Mouse (Mus musculus) liver, embryonic 11.5 days (tissue): ENCODE results near the gene Rapgef5. TPM values are rescaled to one million over a fixed set of nuclear protein-coding genes. Genes with fewer than 3 reads are reported as not detected.
A peak's percentile ranks its signal among the peaks of the same experiment; 100 is the strongest.

Source experiments
- ATAC-seq: fragments of 200-750 bp; cut with Nextera tagmentation; replicated peaks from 2 replicates; pipeline ENCODE4 v1.8.0; 2017; ENCODE audit warnings: moderate number of reproducible peaks, mild to moderate bottlenecking, moderate TSS enrichment, moderate library complexity; ENCODE audit not compliant: low FRiP score
- DNase-seq: peaks from one replicate; pipeline ENCODE4 v3.0.0-alpha.2; 2017; ENCODE audit warnings: low spot score
- H3K27ac ChIP-seq: fragments of 300-500 bp; sonication (generic); 2 replicates; pipeline ENCODE4 v1.5.1; 2014; ENCODE audit warnings: mild to moderate bottlenecking, low read depth, low read length, control low read depth
- H3K27me3 ChIP-seq: fragments of 300-500 bp; sonication (generic); replicated peaks from 2 replicates; pipeline ENCODE4 v1.6.1; 2014; ENCODE audit warnings: low read length, mixed read lengths; ENCODE audit not compliant: control insufficient read depth, insufficient read depth
- H3K36me3 ChIP-seq: fragments of 300-500 bp; sonication (generic); 2 replicates; pipeline ENCODE4 v1.6.1; 2014; ENCODE audit warnings: mild to moderate bottlenecking, low read length, moderate library complexity, mixed read lengths; ENCODE audit not compliant: control insufficient read depth, insufficient read depth
- H3K4me1 ChIP-seq: fragments of 300-500 bp; sonication (generic); replicated peaks from 2 replicates; pipeline ENCODE4 v1.6.1; 2014; ENCODE audit warnings: low read length, mixed read lengths; ENCODE audit not compliant: control insufficient read depth, insufficient read depth
- H3K4me2 ChIP-seq: fragments of 300-500 bp; sonication (generic); 2 replicates; pipeline ENCODE4 v1.6.1; 2014; ENCODE audit warnings: mild to moderate bottlenecking, control low read depth, moderate library complexity
- H3K4me3 ChIP-seq: fragments of 300-500 bp; sonication (generic); 2 replicates; pipeline ENCODE4 v1.5.1; 2014; ENCODE audit warnings: low read depth, low read length, control low read depth
- H3K9ac ChIP-seq: fragments of 300-500 bp; sonication (generic); 2 replicates; pipeline ENCODE4 v1.6.1; 2014; ENCODE audit warnings: low read depth, low read length, control low read depth
- H3K9me3 ChIP-seq: fragments of 300-500 bp; sonication (generic); 2 replicates; pipeline ENCODE4 v1.6.1; 2016; ENCODE audit warnings: low read length, inconsistent platforms, mixed read lengths; ENCODE audit not compliant: control insufficient read depth
- WGBS: fragments of 180-500 bp; shearing (Covaris S2); extraction: QIAGEN DNeasy Blood & Tissue Kit; methylation state at CpG from one replicate; pipeline ENCODE4 v1.1.7; 2014; 5-methylcytosine and 5-hydroxymethylcytosine counted together
- polyA plus RNA-seq: library from polyadenylated mRNA; unstranded; fragments of >200 nt; fragmentation: Nextera tagmentation; extraction: Ambion mirVana; gene quantifications from 2 replicates; pipeline ENCODE4 v1.2.1, GENCODE M21; 2014

Gene Rapgef5
- polyA plus RNA-seq, 1 experiment from 2014 or later, result 2.6 TPM

DNA sequence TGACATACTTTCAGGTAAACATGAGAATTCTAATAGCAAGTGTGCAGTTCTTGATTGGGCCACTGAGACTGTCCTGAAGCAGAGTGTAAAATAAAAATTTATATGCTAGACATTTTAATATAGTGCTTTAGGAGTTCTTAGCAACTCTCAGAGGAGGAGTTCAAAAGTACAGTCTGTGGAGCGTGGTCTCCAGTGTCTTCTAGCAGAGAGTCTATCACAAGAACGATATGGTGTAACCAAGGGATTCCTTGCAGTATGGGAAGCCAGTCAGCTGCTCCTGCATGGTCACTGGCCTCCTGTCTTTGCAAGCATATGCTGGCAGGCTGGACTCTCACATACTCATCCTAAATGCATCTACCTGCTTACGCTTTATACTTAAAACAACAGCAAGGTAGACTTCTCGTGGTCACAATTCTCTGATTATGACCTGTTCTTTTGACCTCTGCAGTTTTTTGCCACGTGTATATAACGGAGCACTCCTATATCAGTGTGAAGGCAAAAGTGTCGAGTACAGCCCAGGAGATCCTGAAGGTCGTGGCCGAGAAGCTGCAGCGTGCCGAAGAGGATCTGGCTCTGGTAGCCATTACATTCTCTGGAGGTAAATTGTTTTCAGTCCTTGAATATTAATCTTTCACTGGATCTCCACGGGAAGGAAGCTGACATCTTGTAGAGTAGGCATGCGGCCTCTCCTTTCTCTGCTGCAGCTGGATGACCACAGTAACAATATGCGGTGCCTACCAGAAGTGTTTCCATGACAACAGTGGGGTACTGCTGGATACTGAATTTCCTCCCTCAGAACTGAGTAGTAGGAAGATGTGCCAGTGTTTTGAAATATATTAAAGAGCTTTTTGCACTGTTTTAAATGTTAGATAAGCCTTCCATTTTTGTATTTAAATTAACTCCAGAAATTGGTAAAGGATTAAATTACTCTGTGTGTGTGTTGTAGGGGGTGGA, 204.8 kb downstream of the Rapgef5 start:
- H3K4me1 ChIP-seq, result peaks cover 4% of the 10 kb centered on the region; the same call in 1 of the 2 replicates
- 73% methylated on average over 14 of the region's 14 CpGs for WGBS
- ATAC-seq, result peak; percentile 42; the same call in 1 of the 2 replicates
- H3K9me3 ChIP-seq, result no peaks in the 10 kb centered on the region
- H3K27me3 ChIP-seq, result no peaks in the 10 kb centered on the region
- H3K27ac ChIP-seq, result no peak overlapping the region
- no peak overlapping the region for H3K4me2 ChIP-seq
- no peak for DNase-seq
- H3K9ac ChIP-seq, result no peak overlapping the region
- H3K4me3 ChIP-seq, result no peak overlapping the region
- 0 out of 2 replicates have a peak, but pooled peaks cover 3% of the 10 kb centered on the region for H3K36me3 ChIP-seq

DNA sequence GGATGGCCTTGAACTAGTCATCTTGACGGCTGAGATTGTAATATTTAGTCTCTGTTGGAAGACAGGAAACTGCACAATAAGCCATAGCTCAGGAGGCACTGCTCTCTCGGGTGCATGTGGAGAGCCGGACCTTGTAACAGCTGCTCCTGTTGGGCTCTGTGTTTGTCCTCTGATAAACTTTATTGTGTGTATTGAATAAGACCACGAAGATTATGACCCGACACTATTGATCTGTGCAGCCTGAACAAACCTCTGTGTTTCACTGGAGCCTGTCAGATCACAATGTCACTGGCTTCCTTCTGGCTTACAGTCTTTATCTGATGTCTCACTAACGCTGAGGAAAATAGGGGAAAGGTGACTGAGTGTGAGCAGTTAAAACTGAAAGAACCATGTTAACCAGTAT, 205.5 kb downstream of the Rapgef5 start:
- H3K27me3 ChIP-seq, result no peaks in the 10 kb centered on the region
- DNase-seq (no peak), ATAC-seq (no peak; the same call in 1 of the 2 replicates)
- H3K4me3 ChIP-seq, result no peak overlapping the region
- H3K4me1 ChIP-seq, result peaks cover 4% of the 10 kb centered on the region; the same call in 1 of the 2 replicates
- H3K9ac ChIP-seq, result no peak overlapping the region
- WGBS, result 47% methylated on average over 6 of the region's 6 CpGs
- no peak overlapping the region for H3K4me2 ChIP-seq
- no peaks in the 10 kb centered on the region for H3K9me3 ChIP-seq
- H3K27ac ChIP-seq, result no peak overlapping the region
- 0 out of 2 replicates have a peak, but pooled peaks cover 3% of the 10 kb centered on the region for H3K36me3 ChIP-seq

DNA sequence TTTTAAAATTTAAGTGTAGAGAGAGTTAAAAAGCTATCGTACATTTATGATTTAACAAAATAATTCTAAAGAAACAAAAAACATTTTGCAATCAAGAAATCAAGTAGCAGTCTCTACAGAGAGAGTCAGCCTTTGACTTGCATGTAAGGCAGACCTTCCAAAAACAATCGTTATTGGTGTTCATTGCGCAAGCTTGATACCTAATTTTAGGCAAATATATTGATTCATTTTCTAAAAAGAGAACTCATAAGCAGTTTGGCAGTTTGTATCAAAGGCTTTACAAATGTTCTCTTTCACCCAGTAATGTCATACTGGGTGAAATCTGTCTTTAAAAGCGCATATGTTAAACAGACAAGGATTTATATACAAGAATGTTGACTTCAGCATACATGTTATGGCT, 208.7 kb downstream of the Rapgef5 start:
- 88% methylated on average over 4 of the region's 4 CpGs for WGBS
- ATAC-seq (no peak), DNase-seq (no peak)
- Histone ChIP-seq H3K4me1 (peaks cover 4% of the 10 kb centered on the region; the same call in 1 of the 2 replicates), H3K9me3 (no peaks in the 10 kb centered on the region), H3K4me2 (no peak overlapping the region), H3K9ac (no peak overlapping the region), H3K27me3 (no peaks in the 10 kb centered on the region), H3K36me3 (0 out of 2 replicates have a peak, but pooled peaks cover 3% of the 10 kb centered on the region), H3K27ac (no peak overlapping the region), H3K4me3 (no peak overlapping the region)

DNA sequence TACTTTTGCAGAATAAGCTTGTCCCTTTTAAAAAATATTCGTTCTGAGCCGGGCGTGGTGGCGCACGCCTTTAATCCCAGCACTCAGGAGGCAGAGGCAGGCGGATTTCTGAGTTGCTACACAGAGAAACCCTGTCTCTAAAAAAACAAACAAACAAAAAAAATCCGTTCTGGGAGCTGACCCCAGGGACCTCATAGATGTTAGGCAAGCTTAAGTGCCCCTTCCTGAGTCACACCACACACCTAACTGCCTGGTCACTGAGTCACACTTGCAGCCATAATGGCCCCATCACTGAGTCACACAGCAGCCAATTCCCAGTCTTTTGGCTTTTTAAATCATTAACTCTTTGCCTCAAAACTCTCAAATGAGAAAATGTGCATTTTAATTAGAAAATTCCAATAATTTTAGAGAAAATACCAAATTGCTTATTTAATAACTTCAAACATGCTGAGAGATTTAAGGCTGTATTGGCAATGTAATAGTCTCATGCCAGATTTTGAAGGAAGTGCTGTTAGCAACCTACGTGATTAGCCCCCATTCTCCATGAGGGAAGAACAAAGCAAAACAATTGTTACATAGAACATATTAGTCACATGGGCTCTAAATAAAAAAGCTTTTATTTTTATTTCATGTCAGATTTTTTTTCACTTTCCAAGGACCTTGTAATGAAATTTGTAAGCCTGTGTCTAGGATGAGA, 211.3 kb downstream of the Rapgef5 start:
- 0 out of 2 replicates have a peak, but pooled peaks cover 3% of the 10 kb centered on the region for H3K36me3 ChIP-seq
- no peaks in the 10 kb centered on the region for H3K4me1 ChIP-seq
- H3K9me3 ChIP-seq, result no peaks in the 10 kb centered on the region
- no peak overlapping the region for H3K27ac ChIP-seq
- H3K9ac ChIP-seq, result no peak overlapping the region
- no peak overlapping the region for H3K4me2 ChIP-seq
- ATAC-seq (no peak), DNase-seq (no peak)
- 83% methylated on average over 8 of the region's 8 CpGs for WGBS
- H3K27me3 ChIP-seq, result no peaks in the 10 kb centered on the region
- no peak overlapping the region for H3K4me3 ChIP-seq

DNA sequence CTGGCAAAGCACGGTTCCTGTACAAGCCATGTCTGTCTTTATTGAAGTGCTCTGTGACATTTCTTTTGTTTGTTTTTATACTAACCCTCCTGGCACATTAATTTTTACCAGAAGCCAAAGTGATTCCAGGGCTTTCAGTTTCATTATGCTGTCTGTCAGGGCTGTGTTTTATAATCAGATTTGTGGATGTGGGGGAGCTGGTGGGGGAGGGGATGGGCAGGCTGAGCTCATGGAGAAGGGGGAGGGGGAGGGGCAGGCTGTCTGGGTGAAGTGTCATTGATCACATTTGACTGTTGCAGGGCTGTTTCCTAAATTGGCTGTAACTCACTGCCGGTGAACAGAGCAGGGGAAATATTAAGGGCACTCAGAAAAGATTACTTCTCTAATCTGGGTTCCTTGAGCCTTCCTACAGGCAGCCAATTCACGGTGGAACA, 211.9 kb downstream of the Rapgef5 start:
- Histone ChIP-seq H3K4me1 (no peaks in the 10 kb centered on the region), H3K36me3 (0 out of 2 replicates have a peak, but pooled peaks cover 3% of the 10 kb centered on the region), H3K27ac (no peak overlapping the region), H3K4me2 (no peak overlapping the region), H3K9me3 (no peaks in the 10 kb centered on the region), H3K4me3 (no peak overlapping the region), H3K27me3 (no peaks in the 10 kb centered on the region), H3K9ac (no peak overlapping the region)
- ATAC-seq (no peak), DNase-seq (no peak)
- WGBS, result 33% methylated on average over 3 of the region's 3 CpGs

DNA sequence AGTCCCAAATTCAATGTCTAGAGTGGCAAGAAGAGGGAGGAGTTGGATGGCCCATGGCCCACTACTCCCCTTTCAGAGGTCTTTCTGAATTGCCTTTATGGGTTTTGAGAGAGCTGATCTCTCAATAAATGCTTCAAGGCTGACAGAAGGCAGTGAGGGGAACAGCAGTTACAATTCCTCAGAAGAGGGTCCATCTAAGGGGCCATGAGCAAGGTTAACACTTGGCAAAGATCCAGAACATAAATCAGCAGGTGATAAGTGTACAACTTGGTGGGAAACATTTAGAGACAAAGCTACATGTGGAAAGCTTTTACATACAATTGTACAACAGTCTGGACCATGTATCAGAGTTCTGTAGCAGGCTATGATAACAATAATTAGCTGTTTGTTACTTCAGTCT, 217.3 kb downstream of the Rapgef5 start:
- ATAC-seq, result no peak
- H3K27me3 ChIP-seq, result no peaks in the 10 kb centered on the region
- no peaks in the 10 kb centered on the region for H3K9me3 ChIP-seq
- H3K4me2 ChIP-seq, result no peak overlapping the region
- H3K4me1 ChIP-seq, result no peaks in the 10 kb centered on the region
- DNase-seq, result no peak
- H3K4me3 ChIP-seq, result no peak overlapping the region
- H3K36me3 ChIP-seq, result no peaks in the 10 kb centered on the region
- H3K27ac ChIP-seq, result no peak overlapping the region
- no peak overlapping the region for H3K9ac ChIP-seq

DNA sequence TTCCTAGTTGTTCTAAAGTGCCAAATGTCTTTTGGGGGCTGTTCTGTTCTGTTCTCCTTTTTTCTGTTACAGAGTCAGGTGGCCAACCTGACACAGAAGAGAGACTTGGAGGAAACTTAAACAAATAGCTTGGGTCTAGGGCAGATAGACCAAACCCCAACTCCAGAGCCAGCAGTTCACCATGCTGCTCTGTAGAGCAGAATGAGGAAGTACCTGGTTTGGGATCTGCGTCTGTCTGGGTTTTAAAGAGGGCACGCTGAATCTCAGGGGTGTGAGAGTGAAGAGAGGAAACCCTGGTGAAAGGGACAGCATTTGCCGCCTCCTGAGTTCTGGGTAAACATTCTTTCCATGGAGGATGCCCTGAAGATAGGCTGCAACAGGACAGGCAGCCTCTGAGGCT, 219.9 kb downstream of the Rapgef5 start:
- Histone ChIP-seq H3K36me3 (no peaks in the 10 kb centered on the region), H3K27ac (no peak overlapping the region), H3K4me3 (no peak overlapping the region), H3K27me3 (no peaks in the 10 kb centered on the region), H3K4me1 (no peaks in the 10 kb centered on the region), H3K9me3 (no peaks in the 10 kb centered on the region), H3K4me2 (no peak overlapping the region), H3K9ac (no peak overlapping the region)
- DNase-seq (no peak), ATAC-seq (no peak)
- WGBS, result 52% methylated on average over 3 of the region's 3 CpGs

DNA sequence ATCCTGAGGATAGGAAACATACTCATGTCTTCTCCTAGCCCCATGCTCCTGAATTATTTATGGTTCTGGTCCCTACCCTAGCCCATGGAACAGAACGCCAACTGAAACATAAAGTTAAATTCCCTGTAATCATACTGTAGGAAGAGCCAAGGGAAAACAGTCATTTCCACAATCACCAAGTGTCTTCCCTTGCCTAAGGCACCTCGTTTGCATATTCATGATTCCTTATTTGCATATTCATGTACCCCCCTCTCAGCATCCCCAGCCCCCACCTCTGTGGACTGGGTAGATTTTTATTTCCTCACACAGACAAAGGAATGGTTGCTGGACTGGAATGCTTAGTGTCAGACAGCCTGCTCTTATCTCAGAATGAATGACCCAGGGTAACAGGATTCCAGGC, 220.6 kb downstream of the Rapgef5 start:
- no peak overlapping the region for H3K4me3 ChIP-seq
- H3K4me2 ChIP-seq, result no peak overlapping the region
- H3K9ac ChIP-seq, result no peak overlapping the region
- no peaks in the 10 kb centered on the region for H3K27me3 ChIP-seq
- no peak for ATAC-seq
- H3K36me3 ChIP-seq, result no peaks in the 10 kb centered on the region
- no peaks in the 10 kb centered on the region for H3K9me3 ChIP-seq
- 66% methylated on average over 2 of the region's 2 CpGs for WGBS
- H3K4me1 ChIP-seq, result no peaks in the 10 kb centered on the region
- no peak for DNase-seq
- H3K27ac ChIP-seq, result no peak overlapping the region
